Mouse (Mus musculus): ENCODE results near the gene Lrp2bp.

Lrp2bp gene

GRCm38 (mm10) chr8:45999138-45999783 lies at the start of gene Lrp2bp:
Lrp2bp (plus strand) TSS chr8:45999303.
- peak; percentile 44 for DNase-seq

DNA sequence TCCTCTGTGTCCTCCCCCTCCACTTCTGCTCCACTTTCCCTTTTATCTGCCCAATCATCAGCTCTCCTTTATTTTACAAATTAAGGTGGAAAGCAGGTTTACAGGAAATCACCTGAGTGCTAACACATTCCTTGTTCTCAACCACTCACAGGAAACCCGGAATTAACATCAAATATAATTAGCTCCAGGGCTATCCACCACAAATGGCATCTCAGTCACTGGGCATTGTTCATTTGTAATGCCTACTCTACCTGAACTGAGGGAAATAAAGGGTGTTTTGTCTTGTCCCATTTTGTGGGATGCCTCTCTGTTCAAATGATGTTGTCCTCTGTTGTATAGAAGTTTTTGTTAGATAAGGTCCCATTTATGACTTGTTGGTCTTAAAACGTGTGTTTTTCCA lies 48.5 kb upstream of the Lrp2bp start:
- no peak for DNase-seq

DNA sequence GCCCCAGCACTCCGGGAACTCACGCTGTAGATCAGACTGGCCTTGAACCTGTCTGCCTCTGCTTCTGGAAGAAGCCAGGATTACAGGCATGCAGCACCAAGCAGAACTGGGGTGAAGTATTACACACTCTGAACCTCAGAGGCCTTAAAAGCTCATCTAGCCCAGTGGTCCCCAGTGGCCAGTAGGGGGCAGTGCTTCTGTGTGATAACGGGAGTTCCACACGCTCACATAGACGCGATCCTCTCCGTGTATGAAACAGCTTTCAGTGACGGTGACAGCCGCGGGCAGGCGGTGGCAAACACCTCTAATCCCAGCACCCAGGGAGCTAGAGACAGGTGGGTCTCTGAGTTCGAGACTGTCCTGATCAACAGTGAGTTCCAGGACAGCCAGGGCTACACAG lies 28.2 kb upstream of the Lrp2bp start:
- peak; percentile 23 for DNase-seq

GRCm38 (mm10) chr8:45973988-45974505 lies 25.1 kb upstream of the Lrp2bp start:
- no peak for DNase-seq

DNA sequence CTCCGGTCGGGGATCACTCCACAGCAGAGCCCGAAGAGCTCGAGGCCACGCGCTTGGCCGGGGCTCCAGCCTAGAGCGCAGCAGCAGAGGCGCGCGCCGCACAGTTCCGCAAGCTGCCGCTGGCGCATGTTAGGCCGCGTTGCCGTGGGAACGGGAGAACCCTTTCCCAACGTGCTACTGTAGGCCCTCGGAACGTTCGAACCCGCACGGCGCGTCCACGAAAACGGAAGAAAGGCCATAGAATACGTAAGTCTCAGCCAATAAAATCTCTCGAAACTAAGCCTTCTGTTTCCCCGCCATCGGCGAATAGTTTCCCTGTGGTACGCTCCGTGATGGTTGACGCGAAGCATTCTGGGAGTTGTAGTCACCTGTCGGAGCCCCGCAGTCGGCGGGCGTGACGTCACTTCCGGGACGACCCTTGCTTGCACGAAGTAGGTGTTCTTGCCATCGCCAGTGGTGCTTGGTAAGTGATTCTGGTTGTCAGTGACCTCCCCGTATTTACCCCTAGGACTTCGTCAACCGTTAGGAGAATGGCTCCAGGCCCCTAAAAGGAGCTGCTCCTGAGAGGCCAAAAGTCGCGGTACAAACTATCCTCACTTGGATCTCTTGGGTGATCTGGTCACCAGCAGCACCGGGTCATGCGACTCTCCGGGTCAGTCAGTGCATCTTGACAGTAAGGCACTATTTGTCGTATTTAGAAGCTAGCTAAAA lies 23.8 kb upstream of the Lrp2bp start, which contains the start of the genes 1700029J07Rik and Ufsp2:
1700029J07Rik (minus strand) TSS at position 127 of the 711 bp plus-strand sequence.
Ufsp2 (plus strand) TSS at position 403 of the 711 bp plus-strand sequence.
- DNase-seq: peak; percentile 99

- no peak for DNase-seq
Observed at GRCm38 (mm10) chr8:45975837-45976468, 23.1 kb upstream of the Lrp2bp start.

- DNase-seq: no peak
Observed at GRCm38 (mm10) chr8:45986665-45987064, 12.4 kb upstream of the Lrp2bp start.

DNA sequence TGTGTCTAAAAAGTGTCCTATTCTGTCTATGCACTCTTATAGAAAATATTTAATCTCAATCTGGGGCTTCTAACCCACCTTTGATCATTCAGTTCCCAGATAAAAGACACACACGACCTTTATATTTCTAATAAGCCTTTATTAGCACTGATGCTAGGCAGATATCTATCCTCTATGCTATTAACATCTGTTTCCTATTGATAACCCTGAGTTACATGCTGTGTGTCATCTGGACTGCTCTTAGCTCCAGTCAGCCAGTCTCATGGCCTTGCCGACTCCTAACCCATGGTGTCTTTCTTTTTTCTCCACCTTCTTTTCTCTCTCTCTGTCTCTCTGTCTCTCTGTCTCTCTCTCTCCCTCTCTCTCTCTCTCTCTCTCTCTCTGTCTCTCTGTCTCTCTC lies 10.9 kb upstream of the Lrp2bp start:
- DNase-seq: no peak

- DNase-seq: no peak
Observed at GRCm38 (mm10) chr8:45990631-45991310, 8.3 kb upstream of the Lrp2bp start.

- DNase-seq: peak; percentile 61
Observed at GRCm38 (mm10) chr8:45994111-45994510, 5.0 kb upstream of the Lrp2bp start.

GRCm38 (mm10) chr8:45995576-45995975 lies 3.5 kb upstream of the Lrp2bp start:
- DNase-seq: no peak

DNA sequence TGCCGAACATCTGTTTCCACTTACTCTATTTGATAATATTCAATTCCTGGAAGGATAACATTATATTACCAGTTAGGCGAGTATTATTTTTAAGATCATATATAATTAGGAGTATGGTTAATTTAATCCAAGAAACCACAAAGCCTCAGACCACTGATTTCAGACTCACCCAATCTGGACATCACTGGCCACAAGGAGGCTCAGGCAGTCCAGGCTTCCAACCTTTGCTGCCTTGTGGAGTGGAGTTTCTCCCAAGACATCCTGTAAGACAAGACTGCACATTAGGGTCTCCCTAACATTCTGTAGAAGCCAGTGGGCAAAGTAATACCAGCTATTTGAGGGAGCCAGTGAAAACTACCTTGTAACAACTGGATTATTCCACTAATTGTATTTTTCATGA lies 875 bp upstream of the Lrp2bp start:
- no peak for DNase-seq

GRCm38 (mm10) chr8:45999784-46000705 lies 942 bp downstream of the Lrp2bp start:
- DNase-seq: peak; percentile 99

- no peak for DNase-seq
Observed at GRCm38 (mm10) chr8:46005596-46005995, 6.5 kb downstream of the Lrp2bp start, which contains the start of gene Ankrd37. Ankrd37 (minus strand) TSS chr8:46005707.

- no peak for DNase-seq
Observed at GRCm38 (mm10) chr8:46007050-46007672, 8.1 kb downstream of the Lrp2bp start.

DNA sequence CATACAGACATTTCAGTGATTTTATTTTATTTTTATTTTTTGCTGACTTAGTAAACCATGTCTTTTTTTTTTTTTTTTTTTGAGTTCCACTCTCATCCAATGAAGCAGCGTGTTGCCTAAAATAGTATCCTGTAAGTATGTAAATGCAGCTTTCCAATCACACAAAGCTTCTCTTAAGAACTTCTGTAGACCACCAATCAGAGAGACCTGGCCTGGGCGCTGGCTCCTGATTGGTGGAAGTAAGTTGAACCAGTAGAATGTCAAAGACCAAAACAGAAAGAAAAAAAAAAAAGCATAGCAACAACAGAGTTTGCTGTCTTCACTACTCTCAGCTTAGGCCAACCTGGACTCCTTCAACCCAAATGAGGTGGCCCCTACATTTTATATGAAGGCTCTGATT lies 11.2 kb downstream of the Lrp2bp start:
- DNase-seq: no peak

GRCm38 (mm10) chr8:46010746-46011680 lies 11.9 kb downstream of the Lrp2bp start:
- no peak for DNase-seq

DNA sequence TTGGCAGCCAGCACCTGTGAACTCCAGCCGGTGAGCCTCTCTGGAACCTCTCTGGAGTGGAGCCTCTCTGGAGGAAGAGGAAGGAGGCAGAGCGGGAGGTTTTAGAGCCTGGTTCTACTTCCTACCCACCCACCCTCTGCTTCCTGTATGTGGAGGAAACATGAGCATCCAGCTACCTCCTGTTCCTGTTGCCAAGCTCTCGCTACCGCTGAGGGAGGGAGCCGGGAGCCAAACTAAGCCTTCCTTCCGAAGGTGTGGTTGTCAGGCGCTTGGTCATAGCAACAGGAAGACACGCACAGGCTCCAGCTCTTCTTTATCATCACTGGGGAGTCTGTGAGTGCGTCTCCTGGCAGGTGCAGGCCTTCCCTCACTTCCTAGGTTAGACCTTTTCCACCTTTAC lies 23.1 kb downstream of the Lrp2bp start:
- DNase-seq: no peak

DNA sequence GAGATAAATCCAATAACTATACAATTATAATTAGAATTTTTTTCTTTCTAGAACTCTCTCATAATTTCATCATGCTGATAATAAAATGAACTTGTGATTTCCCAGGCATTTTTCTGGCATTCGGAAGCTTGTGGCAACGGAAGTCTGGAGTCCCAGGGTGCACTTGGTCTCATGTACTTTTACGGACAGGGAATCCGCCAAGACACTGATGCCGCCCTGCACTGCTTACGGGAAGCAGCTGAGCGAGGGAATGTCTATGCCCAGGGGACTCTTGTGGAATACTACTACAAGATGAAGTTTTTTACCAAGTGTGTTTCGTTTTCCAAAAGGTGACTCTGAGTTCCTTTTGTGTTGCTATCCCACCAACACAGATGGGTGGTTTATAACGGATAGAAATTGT lies 23.7 kb downstream of the Lrp2bp start:
- no peak for DNase-seq

DNA sequence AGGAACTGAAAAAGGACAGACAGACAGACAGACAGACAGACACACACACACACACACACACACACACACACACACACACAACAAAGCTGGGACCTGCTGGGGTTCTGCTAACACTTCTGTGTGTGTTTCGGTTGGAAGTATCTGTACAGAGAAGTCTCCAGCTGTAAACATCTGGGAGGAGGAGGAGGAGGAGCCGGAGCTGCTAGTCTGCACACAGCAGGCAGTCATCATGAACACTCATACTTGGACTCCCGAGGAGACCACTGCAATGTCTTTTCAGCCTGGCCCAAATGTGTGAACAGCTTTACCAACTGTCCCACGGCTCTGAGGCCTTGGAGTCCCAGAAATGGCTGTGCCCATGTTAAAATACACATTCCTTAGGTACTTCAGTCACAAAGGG lies 25.3 kb downstream of the Lrp2bp start:
- no peak for DNase-seq
